In genomic region chr12:88983688-88984330, GRCm38 (mm10) we compare ENCODE assay signal across 8 mouse cellular contexts.
DNase-seq lines count a peak whose midpoint lies in the region; ATAC-seq and TF ChIP-seq lines count a peak whose summit lies in the region.

No protein-coding gene starts in this region.

- no peaks in the 10 kb centered on the region for H3K36me3 ChIP-seq in heart, postnatal 0 days (replicated peaks; ENCODE audit: control insufficient read depth, insufficient read depth, low read length)

- H3K4me2 ChIP-seq in heart, postnatal 0 days (ENCODE audit: low read depth, low read length), result no peak overlapping the region

- 26% methylated on average over 10 of the region's 10 CpGs for WGBS in heart, postnatal 0 days

- peak; percentile 78 for ATAC-seq in heart, postnatal 0 days (ENCODE audit: insufficient read depth, low read depth)
- ATAC-seq in megakaryocyte progenitor cell, adult 5-6 weeks (replicated peaks; ENCODE audit: poor library complexity), result no peak

- peak; percentile 85 for DNase-seq in heart, adult 11 months
- no peak for DNase-seq in heart, adult 8-10 months (ENCODE audit: low spot score)
- peak; percentile 82 for DNase-seq in c-Kit-negative CD71-positive TER-119-positive erythroid progenitor cells, embryonic 14.5 days (ENCODE audit: low read depth, low spot score)
- DNase-seq in heart, postnatal 0 days (ENCODE audit: low spot score), result peak; percentile 32
- DNase-seq in lung, postnatal 10 days, result peak; percentile 27
- DNase-seq in frontal cortex, postnatal 36 days (ENCODE audit: low spot score in 2 of 2), result no peak
- no peak for DNase-seq in gastrocnemius, adult 18-20 months (ENCODE audit: low spot score)

- no peak overlapping the region for H3K9ac ChIP-seq in heart, postnatal 0 days (replicated peaks; ENCODE audit: low read depth, low read length)

- peaks cover 8% of the 10 kb centered on the region; the same call in 1 of the 2 replicates for H3K4me1 ChIP-seq in heart, postnatal 0 days (ENCODE audit: control insufficient read depth, insufficient read depth)

- H3K4me3 ChIP-seq in heart, postnatal 0 days (ENCODE audit: low read depth, low read length), result no peak overlapping the region

- no peaks in the 10 kb centered on the region for H3K27me3 ChIP-seq in heart, postnatal 0 days (ENCODE audit: control insufficient read depth, insufficient read depth, low read length)

- no peak for TF ChIP-seq CTCF in heart, postnatal 0 days (IDR thresholded peaks at IDR 0.05; ENCODE audit: low read depth)

- no peaks in the 10 kb centered on the region for H3K9me3 ChIP-seq in heart, postnatal 0 days (replicated peaks; ENCODE audit: control insufficient read depth, low read length)

- no peak overlapping the region for H3K27ac ChIP-seq in heart, postnatal 0 days (ENCODE audit: low read depth)

- TF ChIP-seq EP300 in heart, postnatal 0 days (IDR thresholded peaks at IDR 0.05; ENCODE audit: low read depth), result no peak

Comparison
In these comparisons a context has a peak if more than half of its experiments do, and no peak if none do; other contexts are left out.
1. DNase-seq: peak in heart, adult 11 months (single experiment), c-Kit-negative CD71-positive TER-119-positive erythroid progenitor cells, embryonic 14.5 days (single experiment), heart, postnatal 0 days (single experiment) and lung, postnatal 10 days (single experiment); none in heart, adult 8-10 months (single experiment), frontal cortex, postnatal 36 days (0 of 2) and gastrocnemius, adult 18-20 months (single experiment).